Mouse (Mus musculus) myocyte (in vitro differentiated cells): ENCODE results near the gene Adat1.

Experiments used
- CEBPB ChIP-seq: IDR thresholded peaks from 2 replicates; pipeline ENCODE4 v1.6.1; 2011; ENCODE audit warnings: mild to moderate bottlenecking, moderate library complexity; ENCODE audit not compliant: poor library complexity, insufficient read depth, severe bottlenecking
- MAX ChIP-seq: IDR thresholded peaks from one replicate; pipeline ENCODE4 v1.6.1; 2011; ENCODE audit warnings: low read depth, mild to moderate bottlenecking, control low read depth
- POLR2A ChIP-seq: IDR thresholded peaks from one replicate; pipeline ENCODE4 v1.6.1; 2011; ENCODE audit warnings: low read depth, mild to moderate bottlenecking, control low read depth, moderate library complexity; ENCODE audit not compliant: insufficient read length
- POLR2AphosphoS2 ChIP-seq: IDR thresholded peaks from one replicate; pipeline ENCODE4 v1.6.1; 2011; ENCODE audit warnings: low read depth, control low read depth; ENCODE audit not compliant: insufficient read length

DNA sequence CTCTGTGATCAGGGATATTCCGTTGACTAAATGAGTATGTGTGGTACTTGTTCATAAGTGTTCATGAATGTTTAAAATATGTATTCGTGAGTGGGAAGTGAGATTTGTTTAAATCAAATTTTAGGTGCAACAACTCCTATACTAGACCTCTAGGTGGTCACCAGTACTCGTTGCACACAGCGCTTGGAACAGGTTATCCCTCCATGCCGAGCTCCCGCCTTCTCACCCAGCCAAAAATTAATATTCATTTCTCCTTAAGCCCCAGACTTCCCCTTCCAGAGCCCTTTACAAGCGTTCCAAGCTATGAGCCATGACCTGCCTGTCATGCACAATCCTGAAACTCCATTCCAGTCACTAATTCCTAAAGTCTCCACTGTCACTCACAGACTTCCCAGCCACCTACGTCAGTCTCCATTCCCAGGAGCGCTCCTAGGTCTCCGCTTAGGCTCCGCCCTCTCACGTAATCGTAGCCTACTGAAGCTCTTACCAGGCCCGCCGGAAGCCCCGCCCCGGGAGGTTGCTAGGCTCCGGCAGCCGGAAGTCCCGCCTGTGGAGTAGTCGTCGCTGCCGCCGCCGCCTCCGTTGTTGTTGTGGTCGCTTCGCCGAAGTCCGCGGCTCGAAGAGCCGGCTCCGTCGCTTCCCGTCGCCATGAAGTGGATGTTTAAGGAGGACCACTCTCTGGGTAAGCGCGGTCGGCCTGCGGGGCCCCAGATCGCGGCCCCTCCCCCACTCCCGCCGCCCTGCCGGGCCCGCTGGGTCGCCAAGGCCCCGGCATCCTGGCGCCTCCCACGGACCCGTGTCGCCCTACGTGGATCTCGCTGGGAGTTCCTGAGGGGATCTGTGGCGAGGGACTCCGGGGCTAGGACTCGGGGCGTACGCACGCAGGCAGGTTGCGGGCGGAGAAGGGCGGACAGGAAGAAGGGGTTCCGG lies 51.7 kb downstream of the Adat1 start, which contains the start of gene Gabarapl2:
- TF ChIP-seq MAX, result no peak
- peak; percentile 52 for TF ChIP-seq POLR2A
- TF ChIP-seq CEBPB, result no peak
- no peak for TF ChIP-seq POLR2AphosphoS2
